Mouse (Mus musculus) heart, postnatal 0 days (tissue): ENCODE data around the gene Pdzd7.

ENCODE experiments used
- CTCF ChIP-seq: IDR thresholded peaks from 2 replicates; pipeline ENCODE4 v1.5.1; 2016; ENCODE audit warnings: antibody characterized with exemption, control low read depth, low read depth
- EP300 ChIP-seq: IDR thresholded peaks from 2 replicates; pipeline ENCODE4 v1.6.1; 2016; ENCODE audit warnings: antibody characterized with exemption, low read depth

- TF ChIP-seq CTCF = no peak
- peak; percentile 95 for TF ChIP-seq EP300
Observed at GRCm38 (mm10) chr19:45074580-45075322, 29.2 kb upstream of the Pdzd7 start, which contains the start of gene Kazald1.
